Mouse (Mus musculus) liver, embryonic 16.5 days (tissue): ENCODE data around the gene Gramd1c. TPM values are rescaled to one million over a fixed set of nuclear protein-coding genes. Genes with fewer than 3 reads are reported as not detected.
A peak's percentile ranks its signal among the peaks of the same experiment; 100 is the strongest.

Experiments
- ATAC-seq: fragments of 200-750 bp; cut with Nextera tagmentation; 2 replicates; pipeline ENCODE4 v1.8.0; 2017; ENCODE audit warnings: low read depth, mild to moderate bottlenecking, moderate number of reproducible peaks, moderate library complexity
- H3K27ac ChIP-seq: fragments of 300-500 bp; sonication (generic); 2 replicates; pipeline ENCODE4 v1.5.1; 2014; ENCODE audit warnings: mild to moderate bottlenecking, low read length
- H3K27me3 ChIP-seq: fragments of 300-500 bp; sonication (generic); 2 replicates; pipeline ENCODE4 v1.6.1; 2014; ENCODE audit warnings: low read depth, low read length, mixed read lengths; ENCODE audit not compliant: control insufficient read depth, insufficient read depth
- H3K36me3 ChIP-seq: fragments of 300-500 bp; sonication (generic); 2 replicates; pipeline ENCODE4 v1.6.1; 2014; ENCODE audit warnings: mild to moderate bottlenecking; ENCODE audit not compliant: control insufficient read depth, insufficient read depth
- H3K4me1 ChIP-seq: fragments of 300-500 bp; sonication (generic); 2 replicates; pipeline ENCODE4 v1.6.1; 2014; ENCODE audit warnings: low read depth, low read length, mixed read lengths; ENCODE audit not compliant: control insufficient read depth
- H3K4me2 ChIP-seq: fragments of 300-500 bp; sonication (generic); 2 replicates; pipeline ENCODE4 v1.6.1; 2014; ENCODE audit warnings: low read depth, low read length, mixed read lengths
- H3K4me3 ChIP-seq: fragments of 300-500 bp; sonication (generic); 2 replicates; pipeline ENCODE4 v1.5.1; 2014; ENCODE audit warnings: low read depth, mild to moderate bottlenecking, low read length
- H3K9ac ChIP-seq: fragments of 300-500 bp; sonication (generic); 2 replicates; pipeline ENCODE4 v1.6.1; 2014; ENCODE audit warnings: low read depth, low read length
- H3K9me3 ChIP-seq: fragments of 300-500 bp; sonication (generic); replicated peaks from 2 replicates; pipeline ENCODE4 v1.6.1; 2016; ENCODE audit warnings: low read length; ENCODE audit not compliant: control insufficient read depth
- WGBS: fragments of 180-500 bp; shearing (Covaris S2); extraction: QIAGEN DNeasy Blood & Tissue Kit; methylation state at CpG from one replicate; pipeline ENCODE4 v1.1.7; 2014; ENCODE audit not compliant: insufficient replicate concordance; 5-methylcytosine and 5-hydroxymethylcytosine counted together
- polyA plus RNA-seq: library from polyadenylated mRNA; unstranded; fragments of >200 nt; fragmentation: Nextera tagmentation; extraction: Ambion mirVana; gene quantifications from 2 replicates; pipeline ENCODE4 v1.2.1, GENCODE M21; 2015

Gene Gramd1c
- polyA plus RNA-seq, 1 experiment from 2014 or later = 4.3 TPM

DNA sequence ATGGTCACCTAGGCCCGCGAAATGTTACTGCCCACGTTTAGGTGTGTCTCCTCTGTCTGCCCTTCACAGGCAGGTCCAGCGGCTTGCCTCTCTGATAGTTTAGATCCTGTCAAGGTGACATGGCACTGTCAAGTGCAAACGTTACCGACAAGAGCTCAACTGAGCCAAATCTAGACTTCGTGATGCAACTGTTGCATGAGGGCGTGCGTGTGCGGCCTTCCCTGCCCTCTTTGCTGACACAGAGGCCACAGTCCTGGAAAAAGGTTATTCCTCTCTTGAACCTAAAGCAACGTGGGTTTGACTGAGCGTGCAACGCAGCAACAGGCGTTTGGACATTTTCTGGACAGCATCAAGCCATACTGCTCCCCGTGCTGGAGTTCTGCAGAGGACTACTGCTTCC, 1.8 kb downstream of the Gramd1c start:
- Histone ChIP-seq H3K27me3 (no peaks in the 10 kb centered on the region), H3K27ac (peak overlapping the region; percentile 21), H3K4me3 (no peak overlapping the region), H3K4me1 (no peaks in the 10 kb centered on the region; the same call in 1 of the 2 replicates), H3K9ac (no peak overlapping the region), H3K4me2 (no peak overlapping the region), H3K36me3 (no peaks in the 10 kb centered on the region), H3K9me3 (no peaks in the 10 kb centered on the region)
- peak; percentile 64 for ATAC-seq
- 74% methylated on average over 15 of the region's 15 CpGs for WGBS

- no peak overlapping the region for H3K4me2 ChIP-seq
- no peak overlapping the region for H3K9ac ChIP-seq
- no peaks in the 10 kb centered on the region for H3K36me3 ChIP-seq
- no peaks in the 10 kb centered on the region for H3K9me3 ChIP-seq
- WGBS = 73% methylated on average over 18 of the region's 18 CpGs
- H3K4me3 ChIP-seq = no peak overlapping the region
- peak; percentile 80 for ATAC-seq
- peak overlapping the region; percentile 21 for H3K27ac ChIP-seq
- no peaks in the 10 kb centered on the region for H3K27me3 ChIP-seq
- no peaks in the 10 kb centered on the region; the same call in 1 of the 2 replicates for H3K4me1 ChIP-seq
These were observed 2.4 kb downstream of the Gramd1c start for GRCm38 (mm10) chr16:44060604-44061286.

DNA sequence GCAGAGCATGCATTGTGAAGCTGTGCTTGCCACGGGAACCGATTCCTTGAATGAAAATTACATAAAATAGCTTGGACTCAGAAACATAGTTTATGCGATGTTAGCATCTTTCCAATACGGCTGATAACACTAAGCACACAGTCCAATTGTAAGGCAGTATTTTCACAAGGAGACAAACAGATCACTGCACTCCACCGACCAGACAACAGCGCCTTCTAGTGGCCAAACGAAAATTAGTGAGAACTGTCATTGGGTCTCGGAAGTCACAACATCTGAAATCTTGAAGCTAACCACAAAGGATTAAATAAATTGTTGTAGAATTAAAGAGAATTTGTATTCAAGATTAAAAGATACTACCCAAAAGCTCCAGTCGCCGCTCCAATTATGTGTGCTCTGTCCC, 4.4 kb downstream of the Gramd1c start:
- no peak for ATAC-seq
- no peaks in the 10 kb centered on the region; the same call in 1 of the 2 replicates for H3K4me1 ChIP-seq
- 16% methylated on average over 10 of the region's 10 CpGs for WGBS
- no peaks in the 10 kb centered on the region for H3K36me3 ChIP-seq
- H3K9ac ChIP-seq = no peak overlapping the region
- H3K9me3 ChIP-seq = no peaks in the 10 kb centered on the region
- no peak overlapping the region for H3K4me2 ChIP-seq
- H3K4me3 ChIP-seq = no peak overlapping the region
- H3K27ac ChIP-seq = no peak overlapping the region
- H3K27me3 ChIP-seq = no peaks in the 10 kb centered on the region

- no peak overlapping the region for H3K9ac ChIP-seq
- no peak overlapping the region for H3K4me2 ChIP-seq
- ATAC-seq = no peak
- H3K27ac ChIP-seq = no peak overlapping the region
- WGBS = 47% methylated on average over 8 of the region's 8 CpGs
- H3K4me3 ChIP-seq = no peak overlapping the region
- no peaks in the 10 kb centered on the region for H3K36me3 ChIP-seq
- no peaks in the 10 kb centered on the region for H3K27me3 ChIP-seq
- no peaks in the 10 kb centered on the region for H3K9me3 ChIP-seq
- H3K4me1 ChIP-seq = no peaks in the 10 kb centered on the region
These were observed 7.4 kb downstream of the Gramd1c start for GRCm38 (mm10) chr16:44055766-44056165.

DNA sequence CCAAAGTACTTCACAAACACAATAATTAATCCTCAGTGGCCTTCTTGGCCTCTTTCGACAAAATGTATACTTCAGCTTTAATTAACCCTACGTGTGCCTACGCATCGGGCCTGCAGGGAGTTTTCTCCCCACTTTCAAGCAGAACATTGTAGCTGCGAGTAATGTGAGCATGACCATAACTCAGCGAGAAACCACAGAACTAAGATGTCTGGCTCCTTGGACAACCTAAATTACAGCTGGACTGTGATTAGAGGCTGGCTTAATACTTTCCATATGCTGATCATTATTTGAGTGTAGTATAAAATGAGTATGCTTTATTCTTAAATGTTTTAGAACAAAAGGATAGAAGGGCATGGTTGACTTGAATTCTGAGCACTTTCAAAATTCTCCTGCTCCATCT, 9.9 kb downstream of the Gramd1c start:
- H3K9me3 ChIP-seq = no peaks in the 10 kb centered on the region
- H3K4me2 ChIP-seq = no peak overlapping the region
- H3K27me3 ChIP-seq = no peaks in the 10 kb centered on the region
- H3K4me3 ChIP-seq = no peak overlapping the region
- H3K36me3 ChIP-seq = no peaks in the 10 kb centered on the region
- no peak overlapping the region for H3K27ac ChIP-seq
- no peak for ATAC-seq
- WGBS = 62% methylated on average over 6 of the region's 6 CpGs
- no peak overlapping the region for H3K9ac ChIP-seq
- no peaks in the 10 kb centered on the region for H3K4me1 ChIP-seq

GRCm38 (mm10) chr16:44052390-44052789, 10.8 kb downstream of the Gramd1c start:
- no peaks in the 10 kb centered on the region for H3K9me3 ChIP-seq
- no peaks in the 10 kb centered on the region for H3K36me3 ChIP-seq
- H3K4me2 ChIP-seq = no peak overlapping the region
- H3K27ac ChIP-seq = no peak overlapping the region
- WGBS = 51% methylated on average over 6 of the region's 6 CpGs
- H3K4me1 ChIP-seq = no peaks in the 10 kb centered on the region
- no peak overlapping the region for H3K4me3 ChIP-seq
- no peak for ATAC-seq
- no peak overlapping the region for H3K9ac ChIP-seq
- no peaks in the 10 kb centered on the region for H3K27me3 ChIP-seq

DNA sequence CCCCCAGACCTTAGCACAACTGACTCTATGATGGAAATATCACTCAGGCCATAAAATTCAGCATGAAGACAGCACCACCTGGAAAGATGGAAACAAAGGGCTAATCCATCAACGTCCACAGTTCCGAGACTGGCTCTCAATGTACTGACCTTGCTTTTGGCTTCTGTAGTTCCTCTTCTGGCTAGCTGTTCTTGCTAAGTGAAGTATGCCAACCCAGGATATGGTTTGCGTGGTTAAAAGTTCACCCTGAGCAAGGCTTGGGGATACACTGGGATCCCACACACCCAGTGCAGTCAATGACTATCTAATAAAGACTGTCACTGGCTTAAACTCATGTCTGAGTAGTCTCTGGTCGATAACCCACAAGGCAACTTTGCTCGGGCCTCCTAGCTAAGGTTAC, 13.0 kb downstream of the Gramd1c start:
- no peak for ATAC-seq
- H3K4me3 ChIP-seq = no peak overlapping the region
- H3K4me1 ChIP-seq = no peaks in the 10 kb centered on the region
- H3K36me3 ChIP-seq = no peaks in the 10 kb centered on the region
- WGBS = 43% methylated on average over 5 of the region's 5 CpGs
- no peak overlapping the region for H3K4me2 ChIP-seq
- H3K27me3 ChIP-seq = no peaks in the 10 kb centered on the region
- H3K27ac ChIP-seq = no peak overlapping the region
- no peaks in the 10 kb centered on the region for H3K9me3 ChIP-seq
- H3K9ac ChIP-seq = no peak overlapping the region

- Histone ChIP-seq H3K4me3 (no peak overlapping the region), H3K9ac (no peak overlapping the region), H3K9me3 (no peaks in the 10 kb centered on the region), H3K27me3 (no peaks in the 10 kb centered on the region), H3K27ac (no peak overlapping the region), H3K36me3 (no peaks in the 10 kb centered on the region), H3K4me2 (no peak overlapping the region), H3K4me1 (no peaks in the 10 kb centered on the region)
- 55% methylated on average over 4 of the region's 4 CpGs for WGBS
- no peak for ATAC-seq
These were observed 24.0 kb downstream of the Gramd1c start for GRCm38 (mm10) chr16:44039112-44039511.

DNA sequence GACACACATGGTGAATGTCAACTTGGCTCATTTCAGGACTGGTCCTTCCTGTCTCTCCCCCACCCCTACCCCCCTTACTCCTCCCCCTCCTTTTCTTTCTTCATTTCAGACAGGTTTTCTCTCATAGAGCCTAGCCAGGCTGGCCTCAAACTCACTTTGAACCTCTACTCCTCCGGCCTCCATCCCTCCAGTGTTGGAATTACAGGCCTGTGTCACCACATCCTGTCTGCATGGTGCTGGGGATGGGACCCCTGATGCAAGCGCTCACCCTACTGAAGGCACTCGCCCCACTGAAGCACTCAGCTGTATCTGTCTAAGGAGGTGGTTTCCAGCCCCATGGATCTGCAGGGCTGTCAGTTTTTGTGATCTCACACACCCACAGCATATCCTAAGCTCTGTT, 27.9 kb downstream of the Gramd1c start:
- WGBS = 71% methylated on average over 3 of the region's 3 CpGs
- ATAC-seq = no peak

More for the DNA sequence above, 27.9 kb downstream of the Gramd1c start:
- Histone ChIP-seq H3K4me2 (no peak overlapping the region), H3K27ac (no peak overlapping the region), H3K9me3 (no peaks in the 10 kb centered on the region), H3K27me3 (no peaks in the 10 kb centered on the region), H3K4me3 (no peak overlapping the region), H3K4me1 (peaks cover 3% of the 10 kb centered on the region), H3K36me3 (no peaks in the 10 kb centered on the region), H3K9ac (no peak overlapping the region)
